8 mouse cellular contexts compared by ENCODE assay signal in genomic region chr4:45018452-45018980, GRCm38 (mm10). TPM values are rescaled to one million over a fixed set of nuclear protein-coding genes. Genes with fewer than 3 reads are reported as not detected.
DNase-seq lines count a peak whose midpoint lies in the region; ATAC-seq lines count a peak whose summit lies in the region.

Gene Polr1e (plus strand): TSS chr4:45018583.

- WGBS in hindbrain, embryonic 14.5 days = 0% methylated on average over 29 of the region's 29 CpGs

- no peaks in the 10 kb centered on the region for H3K27me3 ChIP-seq in hindbrain, embryonic 14.5 days (ENCODE audit: control insufficient read depth, insufficient read depth, low read length)

- no peaks in the 10 kb centered on the region for H3K9me3 ChIP-seq in hindbrain, embryonic 14.5 days (ENCODE audit: control insufficient read depth, low read length)

- peak; percentile 98 for DNase-seq in R1 (ENCODE audit: low read depth, low spot score)
- peak; percentile 79 to 90 for DNase-seq in cerebellum, postnatal 25 days
- DNase-seq in frontal cortex, postnatal 25 days (ENCODE audit: low spot score in 2 of 2) = peak; percentile 58 to 72
- peak; percentile 89 for DNase-seq in hindbrain, embryonic 14.5 days (ENCODE audit: low spot score)
- DNase-seq in layer of hippocampus, postnatal 36 days = peak; percentile 77 to 82
- peak; percentile 100 for DNase-seq in lung, postnatal 36 days
- DNase-seq in retina, postnatal 1 day = peak; percentile 96
- DNase-seq in urinary bladder, adult 18-20 months (ENCODE audit: low spot score in 2 of 2) = peak; percentile 90 to 92

- H3K27ac ChIP-seq in hindbrain, embryonic 14.5 days = peak within 1 kb of the TSS; percentile 18; the same call in 1 of the 2 replicates

- H3K9ac ChIP-seq in hindbrain, embryonic 14.5 days = peak within 1 kb of the TSS; percentile 70

- H3K4me2 ChIP-seq in hindbrain, embryonic 14.5 days (replicated peaks) = peak within 1 kb of the TSS; percentile 97

- peaks cover 22% of the 10 kb centered on the region for H3K4me1 ChIP-seq in hindbrain, embryonic 14.5 days (replicated peaks; ENCODE audit: control insufficient read depth, insufficient read depth, low read length)

- ATAC-seq in hindbrain, embryonic 14.5 days (ENCODE audit: low FRiP score) = peak; percentile 81

- peaks cover 11% of the 10 kb centered on the region for H3K36me3 ChIP-seq in hindbrain, embryonic 14.5 days (replicated peaks; ENCODE audit: control insufficient read depth, insufficient read depth)

- peak within 1 kb of the TSS; percentile 78 for H3K4me3 ChIP-seq in hindbrain, embryonic 14.5 days (replicated peaks; ENCODE audit: low read length)

RNA-seq across cellular contexts. Expression of gene Polr1e, which starts in this region (rescaled TPM):
- 32.0 and 37.2 TPM in 2 replicates for polyA plus RNA-seq in hindbrain, embryonic 14.5 days (2014; fragmentation: Nextera tagmentation; extraction: Ambion mirVana)
- 10 to 100 TPM; 12.0 to 12.6 TPM for total RNA-seq in layer of hippocampus, postnatal 36 days (2021)

Comparison
In these comparisons a context has a peak if more than half of its experiments do, and no peak if none do; other contexts are left out.
1. Peak in every context shown above with its lines: DNase-seq, ATAC-seq, H3K4me3 ChIP-seq and H3K27ac ChIP-seq.